Mouse (Mus musculus) hindbrain, embryonic 16.5 days (tissue): ENCODE data around the gene Dennd1a. TPM values are rescaled to one million over a fixed set of nuclear protein-coding genes. Genes with fewer than 3 reads are reported as not detected.
A peak's percentile ranks its signal among the peaks of the same experiment; 100 is the strongest.

ENCODE experiments used
- ATAC-seq: fragments of 200-750 bp; cut with Nextera tagmentation; 2 replicates; pipeline ENCODE4 v1.8.0; 2017; ENCODE audit warnings: moderate TSS enrichment, moderate library complexity
- H3K27ac ChIP-seq: fragments of 300-500 bp; sonication (generic); 2 replicates; pipeline ENCODE4 v1.5.1; 2014; ENCODE audit warnings: low read depth, mild to moderate bottlenecking, control low read depth, low read length, moderate library complexity
- H3K27me3 ChIP-seq: fragments of 300-500 bp; sonication (generic); replicated peaks from 2 replicates; pipeline ENCODE4 v1.6.1; 2014; ENCODE audit warnings: low read length; ENCODE audit not compliant: control insufficient read depth, insufficient read depth
- H3K36me3 ChIP-seq: fragments of 300-500 bp; sonication (generic); 2 replicates; pipeline ENCODE4 v1.6.1; 2014; ENCODE audit warnings: mild to moderate bottlenecking, low read length, moderate library complexity, mixed read lengths; ENCODE audit not compliant: control insufficient read depth, insufficient read depth
- H3K4me1 ChIP-seq: fragments of 300-500 bp; sonication (generic); 2 replicates; pipeline ENCODE4 v1.6.1; 2014; ENCODE audit warnings: low read depth, low read length; ENCODE audit not compliant: control insufficient read depth, insufficient read depth
- H3K4me2 ChIP-seq: fragments of 300-500 bp; sonication (generic); 2 replicates; pipeline ENCODE4 v1.6.1; 2014; ENCODE audit warnings: mild to moderate bottlenecking, low read length, control low read depth, moderate library complexity
- H3K4me3 ChIP-seq: fragments of 300-500 bp; sonication (generic); 2 replicates; pipeline ENCODE4 v1.5.1; 2014; ENCODE audit warnings: mild to moderate bottlenecking, low read length, control low read depth, moderate library complexity
- H3K9ac ChIP-seq: fragments of 300-500 bp; sonication (generic); 2 replicates; pipeline ENCODE4 v1.6.1; 2014; ENCODE audit warnings: low read depth, mild to moderate bottlenecking, control low read depth, low read length, moderate library complexity
- H3K9me3 ChIP-seq: fragments of 300-500 bp; sonication (generic); 2 replicates; pipeline ENCODE4 v1.6.1; 2014; ENCODE audit warnings: mild to moderate bottlenecking, low read length, moderate library complexity; ENCODE audit not compliant: control insufficient read depth
- WGBS: fragments of 180-500 bp; shearing (Covaris S2); extraction: QIAGEN DNeasy Blood & Tissue Kit; methylation state at CpG from one replicate; pipeline ENCODE4 v1.1.7; 2014; 5-methylcytosine and 5-hydroxymethylcytosine counted together
- polyA plus RNA-seq: library from polyadenylated mRNA; unstranded; fragments of >200 nt; fragmentation: Nextera tagmentation; extraction: Ambion mirVana; gene quantifications from 2 replicates; pipeline ENCODE4 v1.2.1, GENCODE M21; 2015

Dennd1a gene
- polyA plus RNA-seq, 1 experiment from 2014 or later, result 15.4 TPM

- Histone ChIP-seq H3K4me1 (no peaks in the 10 kb centered on the region), H3K36me3 (no peaks in the 10 kb centered on the region), H3K27ac (no peak overlapping the region), H3K9me3 (no peaks in the 10 kb centered on the region), H3K9ac (no peak overlapping the region), H3K4me3 (no peak overlapping the region), H3K4me2 (no peak overlapping the region), H3K27me3 (no peaks in the 10 kb centered on the region)
- WGBS, result 74% methylated on average over 5 of the region's 5 CpGs
- ATAC-seq, result no peak
These were observed 122.7 kb downstream of the Dennd1a start for GRCm38 (mm10) chr2:38164326-38165035.

GRCm38 (mm10) chr2:38162486-38162885, 124.7 kb downstream of the Dennd1a start:
- Histone ChIP-seq H3K9ac (no peak overlapping the region), H3K36me3 (no peaks in the 10 kb centered on the region), H3K4me3 (no peak overlapping the region), H3K27ac (no peak overlapping the region), H3K9me3 (no peaks in the 10 kb centered on the region), H3K4me1 (no peaks in the 10 kb centered on the region), H3K4me2 (no peak overlapping the region), H3K27me3 (no peaks in the 10 kb centered on the region)
- WGBS, result 39% methylated on average over 3 of the region's 3 CpGs
- no peak for ATAC-seq

DNA sequence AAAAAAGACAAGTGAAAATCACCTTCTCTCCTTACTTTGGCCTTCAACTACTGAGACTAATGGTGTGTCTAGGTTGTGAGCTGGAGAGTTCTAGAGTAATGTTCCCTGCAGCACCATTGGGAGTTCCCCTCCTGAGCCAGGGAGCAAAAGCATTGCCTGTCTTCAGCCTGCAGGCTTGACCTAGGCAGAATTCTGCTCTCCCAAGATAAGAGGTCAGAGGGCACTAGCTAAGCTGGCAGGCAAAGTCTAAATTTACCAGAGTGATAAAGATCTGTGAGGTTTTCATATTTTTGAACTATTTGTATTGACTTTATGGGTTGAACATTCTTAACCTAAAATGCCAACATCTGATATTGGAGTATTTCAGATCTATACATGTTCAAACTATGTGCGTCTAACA, 125.7 kb downstream of the Dennd1a start:
- Histone ChIP-seq H3K36me3 (no peaks in the 10 kb centered on the region), H3K9me3 (no peaks in the 10 kb centered on the region), H3K9ac (no peak overlapping the region), H3K4me2 (no peak overlapping the region), H3K4me3 (no peak overlapping the region), H3K27ac (no peak overlapping the region), H3K4me1 (no peaks in the 10 kb centered on the region), H3K27me3 (no peaks in the 10 kb centered on the region)
- no peak for ATAC-seq
- WGBS, result 74% methylated on average over 1 of the region's 1 CpGs

GRCm38 (mm10) chr2:38159736-38160135, 127.5 kb downstream of the Dennd1a start:
- Histone ChIP-seq H3K27me3 (no peaks in the 10 kb centered on the region), H3K4me3 (no peak overlapping the region), H3K36me3 (no peaks in the 10 kb centered on the region), H3K9me3 (no peaks in the 10 kb centered on the region), H3K4me2 (no peak overlapping the region), H3K27ac (no peak overlapping the region), H3K4me1 (no peaks in the 10 kb centered on the region), H3K9ac (no peak overlapping the region)
- WGBS, result 85% methylated on average over 1 of the region's 1 CpGs
- ATAC-seq, result no peak

GRCm38 (mm10) chr2:38157002-38157401, 130.2 kb downstream of the Dennd1a start:
- Histone ChIP-seq H3K4me1 (no peaks in the 10 kb centered on the region), H3K36me3 (no peaks in the 10 kb centered on the region), H3K9me3 (no peaks in the 10 kb centered on the region), H3K9ac (no peak overlapping the region), H3K27me3 (no peaks in the 10 kb centered on the region), H3K27ac (no peak overlapping the region), H3K4me2 (no peak overlapping the region), H3K4me3 (no peak overlapping the region)
- no peak for ATAC-seq
- WGBS, result 33% methylated on average over 1 of the region's 1 CpGs

DNA sequence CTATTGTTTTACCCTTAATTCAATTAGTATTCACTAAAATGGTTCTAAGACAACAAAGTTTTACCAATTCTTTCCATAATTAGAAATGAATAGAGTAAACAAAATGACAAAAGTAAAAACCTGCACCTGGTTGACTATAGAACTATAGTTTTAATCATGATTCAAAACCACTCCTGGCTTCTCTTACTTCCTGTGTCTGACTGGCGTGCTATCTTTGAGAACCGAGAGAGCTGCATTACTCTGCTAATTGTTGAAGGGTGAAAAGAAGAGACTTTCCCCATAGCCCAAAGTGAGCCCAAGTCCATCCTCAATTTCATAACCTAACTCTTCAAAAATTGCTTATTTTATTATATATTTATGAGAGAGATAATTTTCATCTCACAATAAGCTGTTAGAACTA, 131.2 kb downstream of the Dennd1a start:
- Histone ChIP-seq H3K27ac (no peak overlapping the region), H3K4me1 (no peaks in the 10 kb centered on the region), H3K36me3 (no peaks in the 10 kb centered on the region), H3K9ac (no peak overlapping the region), H3K4me2 (no peak overlapping the region), H3K27me3 (no peaks in the 10 kb centered on the region), H3K9me3 (no peaks in the 10 kb centered on the region), H3K4me3 (no peak overlapping the region)
- WGBS, result 63% methylated on average over 2 of the region's 2 CpGs
- no peak for ATAC-seq

GRCm38 (mm10) chr2:38144831-38145230, 142.4 kb downstream of the Dennd1a start:
- H3K4me3 ChIP-seq, result no peak overlapping the region
- H3K27me3 ChIP-seq, result no peaks in the 10 kb centered on the region
- no peak overlapping the region for H3K4me2 ChIP-seq
- H3K27ac ChIP-seq, result no peak overlapping the region
- ATAC-seq, result no peak
- H3K9me3 ChIP-seq, result no peaks in the 10 kb centered on the region
- H3K4me1 ChIP-seq, result peaks cover 4% of the 10 kb centered on the region
- H3K9ac ChIP-seq, result no peak overlapping the region
- H3K36me3 ChIP-seq, result no peaks in the 10 kb centered on the region

DNA sequence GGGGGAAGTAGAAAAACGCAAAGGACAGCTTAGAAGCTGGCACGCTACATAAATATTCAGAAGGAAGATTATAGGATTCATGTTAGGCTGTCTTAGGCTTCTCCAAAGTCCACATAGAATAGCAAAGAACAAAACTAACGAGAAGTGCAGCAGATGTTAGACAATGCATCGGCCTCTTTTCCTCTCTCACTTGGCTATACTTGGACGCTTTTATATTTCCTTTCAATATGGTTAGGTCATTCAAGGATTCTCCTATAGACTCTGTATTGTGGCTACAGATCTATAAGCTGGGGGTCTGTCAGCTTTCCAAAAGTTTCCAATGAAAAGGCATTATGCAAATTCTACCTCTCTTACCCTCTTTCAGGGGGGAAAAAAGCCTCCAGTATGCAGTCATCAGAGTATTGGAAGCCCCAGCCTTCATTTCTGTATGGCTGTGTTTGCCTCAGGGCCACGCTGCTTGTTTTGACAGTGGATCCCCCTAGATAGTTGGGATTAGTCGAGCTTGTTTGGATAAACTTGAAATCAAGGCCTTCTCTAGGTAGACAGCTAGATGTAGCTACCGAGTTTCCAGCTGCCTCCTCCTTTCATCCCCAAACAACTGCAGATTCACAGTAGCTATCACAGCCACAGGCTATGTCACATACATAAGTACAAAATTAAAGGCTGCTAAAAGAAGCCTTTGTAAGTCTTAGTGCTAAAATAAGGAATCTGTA, 143.0 kb downstream of the Dennd1a start:
- no peak overlapping the region for H3K9ac ChIP-seq
- H3K4me2 ChIP-seq, result no peak overlapping the region
- H3K27ac ChIP-seq, result no peak overlapping the region
- 18% methylated on average over 8 of the region's 8 CpGs for WGBS
- no peaks in the 10 kb centered on the region for H3K36me3 ChIP-seq
- H3K4me1 ChIP-seq, result peaks cover 4% of the 10 kb centered on the region
- no peaks in the 10 kb centered on the region for H3K27me3 ChIP-seq
- peak; percentile 20; the same call in 1 of the 2 replicates for ATAC-seq
- no peak overlapping the region for H3K4me3 ChIP-seq
- no peaks in the 10 kb centered on the region for H3K9me3 ChIP-seq

- no peak for ATAC-seq
- no peak overlapping the region for H3K9ac ChIP-seq
- no peaks in the 10 kb centered on the region for H3K27me3 ChIP-seq
- 25% methylated on average over 5 of the region's 5 CpGs for WGBS
- H3K4me2 ChIP-seq, result no peak overlapping the region
- no peak overlapping the region for H3K4me3 ChIP-seq
- no peak overlapping the region for H3K27ac ChIP-seq
- peaks cover 4% of the 10 kb centered on the region for H3K4me1 ChIP-seq
- H3K36me3 ChIP-seq, result no peaks in the 10 kb centered on the region
- H3K9me3 ChIP-seq, result no peaks in the 10 kb centered on the region
These were observed 144.3 kb downstream of the Dennd1a start for GRCm38 (mm10) chr2:38142905-38143304.
